Mouse (Mus musculus): ENCODE data around the gene Fus. TPM values are rescaled to one million over a fixed set of nuclear protein-coding genes. Genes with fewer than 3 reads are reported as not detected.
"Not testable (repeated sequence)": the region's sequence is repeated elsewhere in the genome, so short reads cannot be mapped to it uniquely, and the experiment has no call there.

Gene Fus
- polyA plus RNA-seq, 1 experiment, result 763 TPM

GRCm38 (mm10) chr7:127935028-127935722 lies 32.1 kb upstream of the Fus start:
- no peak; the same call in 1 of the 2 replicates for TF ChIP-seq POLR2A (IDR thresholded peaks at IDR 0.05; ENCODE audit: borderline replicate concordance, control insufficient read depth, low read depth, low read length)
- TF ChIP-seq CTCF (IDR thresholded peaks at IDR 0.05; ENCODE audit: control insufficient read depth, insufficient read depth, low read length), result peak; percentile 93
- peak overlapping the region; percentile 37; the same call in 1 of the 2 replicates for H3K27ac ChIP-seq (ENCODE audit: control insufficient read depth, insufficient read depth, low read depth, low read length, poor library complexity)
- no peaks in the 10 kb centered on the region; the same call in none of the 2 replicates for H3K4me1 ChIP-seq (ENCODE audit: control insufficient read depth, insufficient read depth, low read length)
- WGBS, result 5% methylated on average over 32 of the region's 32 CpGs
- H3K4me3 ChIP-seq (replicated peaks; ENCODE audit: control insufficient read depth, low read depth, low read length), result peak overlapping the region; percentile 64

- no peaks in the 10 kb centered on the region; the same call in none of the 2 replicates for H3K4me1 ChIP-seq (ENCODE audit: control insufficient read depth, insufficient read depth, low read length)
- peak overlapping the region; percentile 64 for H3K4me3 ChIP-seq (replicated peaks; ENCODE audit: control insufficient read depth, low read depth, low read length)
- TF ChIP-seq POLR2A (IDR thresholded peaks at IDR 0.05; ENCODE audit: borderline replicate concordance, control insufficient read depth, low read depth, low read length) (no peak), CTCF (IDR thresholded peaks at IDR 0.05; ENCODE audit: control insufficient read depth, insufficient read depth, low read length) (no peak)
- WGBS, result under 1% methylated on average over 38 of the region's 38 CpGs
- H3K27ac ChIP-seq (ENCODE audit: control insufficient read depth, insufficient read depth, low read depth, low read length, poor library complexity), result peak overlapping the region; percentile 8; the same call in 1 of the 2 replicates
These were observed 31.5 kb upstream of the Fus start for GRCm38 (mm10) chr7:127935748-127936159.

- Histone ChIP-seq H3K4me3 (replicated peaks; ENCODE audit: control insufficient read depth, low read depth, low read length) (no peak overlapping the region), H3K4me1 (ENCODE audit: control insufficient read depth, insufficient read depth, low read length) (no peaks in the 10 kb centered on the region; the same call in none of the 2 replicates), H3K27ac (ENCODE audit: control insufficient read depth, insufficient read depth, low read depth, low read length, poor library complexity) (no peak overlapping the region)
- TF ChIP-seq POLR2A (IDR thresholded peaks at IDR 0.05; ENCODE audit: borderline replicate concordance, control insufficient read depth, low read depth, low read length) (no peak), CTCF (IDR thresholded peaks at IDR 0.05; ENCODE audit: control insufficient read depth, insufficient read depth, low read length) (no peak)
- WGBS, result 67% methylated on average over 18 of the region's 18 CpGs
These were observed 30.9 kb upstream of the Fus start for GRCm38 (mm10) chr7:127936216-127936884.

GRCm38 (mm10) chr7:127942097-127942496 lies 25.2 kb upstream of the Fus start:
- not testable (repeated sequence) for H3K4me1 ChIP-seq (ENCODE audit: control insufficient read depth, insufficient read depth, low read length); H3K4me3 ChIP-seq (replicated peaks; ENCODE audit: control insufficient read depth, low read depth, low read length); H3K27ac ChIP-seq (ENCODE audit: control insufficient read depth, insufficient read depth, low read depth, low read length, poor library complexity)
- WGBS, result 46% methylated on average over 2 of the region's 2 CpGs

GRCm38 (mm10) chr7:127944614-127945013 lies 22.6 kb upstream of the Fus start:
- Histone ChIP-seq H3K4me1 (ENCODE audit: control insufficient read depth, insufficient read depth, low read length) (no peaks in the 10 kb centered on the region), H3K4me3 (replicated peaks; ENCODE audit: control insufficient read depth, low read depth, low read length) (no peak overlapping the region), H3K27ac (ENCODE audit: control insufficient read depth, insufficient read depth, low read depth, low read length, poor library complexity) (no peak overlapping the region)
- 48% methylated on average over 23 of the region's 23 CpGs for WGBS
- TF ChIP-seq POLR2A (IDR thresholded peaks at IDR 0.05; ENCODE audit: borderline replicate concordance, control insufficient read depth, low read depth, low read length) (no peak), CTCF (IDR thresholded peaks at IDR 0.05; ENCODE audit: control insufficient read depth, insufficient read depth, low read length) (no peak)

GRCm38 (mm10) chr7:127946470-127947023 lies 20.7 kb upstream of the Fus start, which contains the start of gene Prss36:
Gene Prss36, minus strand, starts transcription at chr7:127946725.
- Histone ChIP-seq H3K4me1 (ENCODE audit: control insufficient read depth, insufficient read depth, low read length) (no peaks in the 10 kb centered on the region), H3K27ac (ENCODE audit: control insufficient read depth, insufficient read depth, low read depth, low read length, poor library complexity) (no peak within 1 kb of the TSS), H3K4me3 (replicated peaks; ENCODE audit: control insufficient read depth, low read depth, low read length) (no peak within 1 kb of the TSS)
- 82% methylated on average over 6 of the region's 6 CpGs for WGBS
- TF ChIP-seq CTCF (IDR thresholded peaks at IDR 0.05; ENCODE audit: control insufficient read depth, insufficient read depth, low read length) (no peak), POLR2A (IDR thresholded peaks at IDR 0.05; ENCODE audit: borderline replicate concordance, control insufficient read depth, low read depth, low read length) (no peak)

- TF ChIP-seq POLR2A (IDR thresholded peaks at IDR 0.05; ENCODE audit: borderline replicate concordance, control insufficient read depth, low read depth, low read length), result no peak
- no peak for TF ChIP-seq CTCF (IDR thresholded peaks at IDR 0.05; ENCODE audit: control insufficient read depth, insufficient read depth, low read length)
- Histone ChIP-seq H3K27ac (ENCODE audit: control insufficient read depth, insufficient read depth, low read depth, low read length, poor library complexity) (no peak overlapping the region), H3K4me3 (replicated peaks; ENCODE audit: control insufficient read depth, low read depth, low read length) (no peak overlapping the region), H3K4me1 (ENCODE audit: control insufficient read depth, insufficient read depth, low read length) (peaks cover 2% of the 10 kb centered on the region)
- whole genome bisulfite sequencing, result 7% methylated on average over 13 of the region's 13 CpGs
These were observed 14.2 kb upstream of the Fus start for GRCm38 (mm10) chr7:127952864-127953581.

- 64% methylated on average over 5 of the region's 5 CpGs for WGBS
- Histone ChIP-seq H3K4me1 (ENCODE audit: control insufficient read depth, insufficient read depth, low read length) (no peaks in the 10 kb centered on the region), H3K4me3 (replicated peaks; ENCODE audit: control insufficient read depth, low read depth, low read length) (no peak overlapping the region), H3K27ac (ENCODE audit: control insufficient read depth, insufficient read depth, low read depth, low read length, poor library complexity) (no peak overlapping the region)
- TF ChIP-seq POLR2A (IDR thresholded peaks at IDR 0.05; ENCODE audit: borderline replicate concordance, control insufficient read depth, low read depth, low read length), result no peak
- TF ChIP-seq CTCF (IDR thresholded peaks at IDR 0.05; ENCODE audit: control insufficient read depth, insufficient read depth, low read length), result no peak
These were observed 7.9 kb upstream of the Fus start for GRCm38 (mm10) chr7:127959364-127959763.
